Mouse (Mus musculus): Measurements from ENCODE around the gene Lamp5.

GRCm38 (mm10) chr2:136012759-136013158 lies 39.3 kb upstream of the Lamp5 start:
- TF ChIP-seq CTCF (conservative IDR thresholded peaks at IDR 0.05; ENCODE audit: low read length): no peak
- TF ChIP-seq NANOG (IDR thresholded peaks at IDR 0.05; ENCODE audit: borderline replicate concordance, low read length): no peak
